Mouse (Mus musculus) heart, adult 11 months (tissue): ENCODE measurements at regions not wholly inside any gene's neighbourhood (a gene's known extent, or its start where the extent isn't known, plus 50 kb on each side); places are given as distances from the start of the nearest gene placed in this dataset.

ENCODE experiments used
- DNase-seq: peaks from one replicate; pipeline ENCODE4 v3.0.0; 2022

DNA sequence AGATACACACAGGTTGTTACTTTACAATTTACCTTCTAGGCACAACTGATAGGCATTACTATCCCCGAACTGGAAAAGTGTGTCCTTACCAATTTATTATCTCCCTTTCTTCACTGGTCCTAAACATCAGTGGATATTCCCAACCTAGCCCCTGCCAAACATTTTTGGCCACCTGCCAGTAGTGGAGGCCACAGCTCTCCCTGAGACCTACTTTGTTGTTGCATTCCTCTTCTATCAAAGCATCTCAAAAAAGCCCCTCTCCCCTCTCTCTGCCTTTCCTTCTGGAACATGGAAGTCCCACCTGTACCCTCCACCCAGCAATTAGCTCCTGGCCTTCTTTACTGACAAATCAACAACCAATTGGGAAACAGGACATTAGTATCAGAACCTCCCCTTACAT lies 282.2 kb downstream of the Rnf152 start:
- DNase-seq = peak; percentile 64

DNA sequence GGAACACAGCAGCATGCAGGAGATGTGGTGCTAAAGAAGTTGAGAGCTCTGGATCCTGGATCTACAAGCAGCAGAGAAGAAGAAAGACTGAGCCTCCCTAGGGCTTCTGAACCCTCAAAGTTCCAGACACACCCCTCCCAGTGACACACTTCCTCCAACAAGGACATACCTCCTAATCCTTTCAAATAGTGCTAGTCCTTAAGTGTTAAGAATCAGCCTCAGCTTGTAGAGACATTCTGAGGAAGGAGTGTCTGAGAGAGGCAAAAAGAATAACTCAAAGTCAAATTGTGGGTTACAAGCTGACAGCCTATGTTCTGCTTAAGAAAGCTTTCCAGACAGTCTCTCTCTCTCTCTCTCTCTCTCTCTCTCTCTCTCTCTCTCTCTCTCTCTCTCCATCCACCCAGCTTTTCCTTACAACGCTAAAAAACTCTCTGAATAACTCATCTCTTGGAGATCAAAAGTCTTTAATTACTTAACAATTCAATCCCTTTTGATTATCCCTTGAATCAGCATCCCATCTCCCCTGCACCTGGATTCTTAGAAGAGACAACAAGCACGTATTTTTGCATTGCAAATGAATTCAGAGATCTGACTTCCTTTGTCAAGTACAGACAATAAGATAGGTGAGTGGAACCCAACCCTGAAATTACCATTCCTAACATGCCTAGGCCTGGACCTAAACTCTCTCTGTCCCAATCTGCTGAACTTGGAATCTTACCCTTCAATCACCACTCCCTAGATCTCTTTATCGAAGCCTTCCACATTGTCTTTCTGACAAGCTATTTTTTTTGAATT lies 285.7 kb downstream of the Rnf152 start:
- DNase-seq = no peak

DNA sequence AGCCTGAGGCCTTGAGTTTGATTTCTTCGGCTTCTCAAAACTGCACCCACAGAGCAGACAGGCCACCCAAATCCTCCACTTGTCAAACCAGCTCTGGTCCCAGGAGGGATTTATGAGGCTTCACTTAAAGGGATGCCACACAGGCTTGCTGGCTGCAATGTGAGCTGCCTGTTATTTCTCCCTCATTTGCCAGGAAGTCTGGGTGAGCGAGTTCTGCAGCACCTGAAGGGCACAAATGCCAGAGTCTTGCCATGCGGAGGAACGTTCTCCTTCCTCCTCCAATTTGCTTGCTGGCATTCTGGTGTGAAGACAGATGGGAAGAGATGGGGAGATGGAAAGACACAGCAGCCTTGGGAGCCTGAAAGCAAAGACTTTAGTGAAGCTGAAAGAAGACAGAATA lies 288.6 kb downstream of the Rnf152 start:
- DNase-seq = no peak

DNA sequence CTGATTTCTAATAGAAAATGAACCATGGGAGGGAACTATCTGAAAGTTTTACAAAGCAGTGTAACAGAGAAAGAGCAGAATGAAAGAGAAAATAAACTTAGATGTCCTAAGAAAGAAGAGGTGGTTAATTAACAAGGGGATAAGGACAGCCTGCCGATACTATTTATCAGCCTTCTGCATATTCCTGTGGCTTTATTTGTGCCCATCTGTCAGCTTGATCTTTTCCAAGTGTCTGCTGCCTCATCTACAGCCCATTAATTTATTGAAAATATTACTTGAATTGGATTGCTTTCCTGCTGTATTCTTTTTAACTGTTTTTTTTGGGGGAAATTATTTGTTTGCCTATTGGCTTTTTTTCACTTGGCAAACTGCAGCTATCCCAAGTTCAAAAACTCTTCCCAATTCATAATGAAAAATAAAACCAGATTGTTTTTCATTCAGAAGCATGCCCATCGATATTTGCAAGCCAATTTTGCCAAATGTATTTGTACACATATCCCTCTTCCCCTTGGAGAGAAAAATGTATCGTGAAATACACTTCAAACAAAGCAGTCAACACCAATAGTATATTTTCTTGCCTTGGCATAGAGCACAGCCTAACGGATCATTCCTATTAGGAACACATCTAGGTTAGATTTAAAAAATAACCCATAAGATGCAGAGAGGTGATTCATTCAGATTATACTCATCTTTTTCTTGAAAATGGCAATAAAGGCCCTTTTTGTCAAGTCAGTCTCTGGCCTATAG lies 289.3 kb downstream of the Rnf152 start:
- DNase-seq = no peak

DNA sequence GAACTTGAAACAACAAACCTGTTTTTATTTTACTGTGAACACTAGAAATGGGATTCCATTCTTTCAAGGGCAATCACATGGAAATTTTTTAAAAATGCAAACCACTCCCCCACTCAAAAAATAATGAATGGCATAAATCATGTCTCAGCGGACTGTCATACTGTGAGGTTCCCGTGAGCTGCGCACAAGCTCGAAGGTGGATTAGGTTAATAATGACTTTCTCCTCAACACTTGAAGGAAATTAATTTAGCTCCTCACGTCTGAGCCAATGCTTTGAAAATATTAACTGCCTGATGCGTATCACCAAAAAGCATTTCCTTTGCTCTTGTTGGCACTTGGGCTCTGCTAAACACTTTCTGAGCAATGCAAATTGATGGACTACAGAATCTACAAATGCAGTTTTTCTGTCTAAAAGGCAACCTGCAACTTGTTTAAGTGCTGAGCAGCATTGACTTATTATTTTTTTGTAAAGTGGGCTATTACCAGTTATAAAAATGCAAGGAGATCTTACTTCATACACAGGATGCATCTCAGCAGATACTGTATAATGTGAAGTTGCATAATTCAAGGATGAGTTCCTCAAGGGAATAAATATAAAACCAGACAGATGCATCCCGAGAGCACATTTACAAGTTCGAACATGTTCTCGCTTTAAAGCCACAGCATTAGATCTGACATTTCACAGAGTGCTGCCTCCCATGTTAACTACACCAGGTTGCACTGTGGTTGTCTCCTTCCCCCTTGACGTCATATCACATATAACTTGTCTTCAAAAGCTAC lies 282.4 kb downstream of the Cdh20 start:
- no peak for DNase-seq
